Mouse (Mus musculus) heart, adult 2 months (tissue): ENCODE results near the gene Snx32.

ENCODE experiments used
- CTCF ChIP-seq: fragments of 200-600 bp; IDR thresholded peaks from 2 replicates; pipeline ENCODE4 v1.8.1; 2022; ENCODE audit warnings: antibody characterized with exemption, mild to moderate bottlenecking, moderate library complexity
- POLR2A ChIP-seq: fragments of 200-500 bp; IDR thresholded peaks from 2 replicates; pipeline ENCODE4 v1.6.1; 2011; ENCODE audit warnings: mild to moderate bottlenecking, low read depth, low read length, control low read depth; ENCODE audit not compliant: insufficient read depth

- TF ChIP-seq CTCF (no peak), POLR2A (peak; percentile 94)
These were observed 19.2 kb downstream of the Snx32 start for GRCm38 (mm10) chr19:5490898-5491708.
